Mouse (Mus musculus) liver, embryonic 14.5 days (tissue): ENCODE measurements around the gene Stx6.

Source experiments
- CTCF ChIP-seq: IDR thresholded peaks from 2 replicates; pipeline ENCODE4 v1.5.1; 2016; ENCODE audit warnings: antibody characterized with exemption, low read depth, control low read depth
- EP300 ChIP-seq: IDR thresholded peaks from 2 replicates; pipeline ENCODE4 v1.6.1; 2016; ENCODE audit warnings: antibody characterized with exemption, low read depth

- no peak for TF ChIP-seq CTCF
- TF ChIP-seq EP300: no peak
Observed at GRCm38 (mm10) chr1:155203101-155203500, 44.6 kb downstream of the Stx6 start.
